Mouse (Mus musculus): ENCODE data around the gene Fsd1l.

- TF ChIP-seq CTCF (IDR thresholded peaks at IDR 0.05; ENCODE audit: borderline replicate concordance, insufficient read depth, low read length) = no peak
- no peak for TF ChIP-seq POLR2A (IDR thresholded peaks at IDR 0.05; ENCODE audit: low read depth, low read length)
These were observed 2.3 kb upstream of the Fsd1l start for GRCm38 (mm10) chr4:53628924-53629323.
